Mouse (Mus musculus): ENCODE results near the gene Slc5a2. TPM values are rescaled to one million over a fixed set of nuclear protein-coding genes. Genes with fewer than 3 reads are reported as not detected.

Gene Slc5a2
- polyA plus RNA-seq, 1 experiment from 2014 or later = not detected

DNA sequence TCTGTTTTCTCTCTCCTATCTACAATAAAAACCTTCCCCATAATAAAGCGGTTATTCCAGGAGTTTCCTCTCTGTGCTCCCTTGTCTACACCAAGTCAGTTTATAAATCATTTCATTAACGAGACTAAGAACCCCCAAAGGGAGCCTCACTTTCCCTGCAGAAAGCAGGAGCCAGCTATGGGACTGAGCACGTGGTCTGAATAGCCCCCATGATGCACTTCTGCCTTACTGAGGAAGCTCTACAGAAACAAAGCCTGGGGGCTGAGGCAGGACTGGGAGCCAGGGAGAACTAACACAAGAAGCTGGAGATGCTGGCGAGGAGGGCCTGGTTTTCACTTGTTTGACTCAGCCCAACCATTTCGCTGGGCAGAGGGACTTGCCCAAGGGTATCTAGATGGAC lies 18.6 kb downstream of the Slc5a2 start:
- no peak overlapping the region for H3K4me3 ChIP-seq
- no peak overlapping the region; the same call in 1 of the 2 replicates for H3K27ac ChIP-seq (replicated peaks)
- WGBS = 34% methylated on average over 5 of the region's 5 CpGs
- no peaks in the 10 kb centered on the region for H3K9me3 ChIP-seq
- peaks cover 30% of the 10 kb centered on the region for H3K36me3 ChIP-seq
- peak; percentile 53; the same call in 1 of the 2 replicates for ATAC-seq (ENCODE audit: low read depth)
- no peaks in the 10 kb centered on the region for H3K27me3 ChIP-seq
- no peak overlapping the region for H3K9ac ChIP-seq
- H3K4me1 ChIP-seq (replicated peaks) = peaks cover 21% of the 10 kb centered on the region
- no peak overlapping the region for H3K4me2 ChIP-seq

DNA sequence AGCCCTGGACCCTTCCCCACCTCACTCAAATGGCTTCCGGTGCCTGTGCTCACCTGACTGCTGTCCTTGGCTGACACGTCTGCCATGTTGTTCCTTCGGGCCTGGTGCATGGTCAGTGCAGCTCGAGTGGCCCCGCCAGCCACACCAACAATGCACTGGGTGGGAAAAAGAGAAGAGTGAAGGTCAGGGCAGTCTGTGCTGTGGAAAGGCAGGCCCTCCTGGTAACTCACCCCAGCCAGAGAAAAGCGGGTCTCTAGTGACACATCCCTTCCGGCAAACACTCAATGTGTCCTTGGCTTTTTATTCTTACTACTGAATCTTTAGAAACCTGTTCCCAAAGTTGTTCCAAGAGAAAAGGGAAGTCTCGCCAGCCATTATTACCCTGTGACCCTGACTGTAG lies 19.6 kb downstream of the Slc5a2 start:
- H3K27me3 ChIP-seq = no peaks in the 10 kb centered on the region
- 88% methylated on average over 8 of the region's 8 CpGs for WGBS

DNA sequence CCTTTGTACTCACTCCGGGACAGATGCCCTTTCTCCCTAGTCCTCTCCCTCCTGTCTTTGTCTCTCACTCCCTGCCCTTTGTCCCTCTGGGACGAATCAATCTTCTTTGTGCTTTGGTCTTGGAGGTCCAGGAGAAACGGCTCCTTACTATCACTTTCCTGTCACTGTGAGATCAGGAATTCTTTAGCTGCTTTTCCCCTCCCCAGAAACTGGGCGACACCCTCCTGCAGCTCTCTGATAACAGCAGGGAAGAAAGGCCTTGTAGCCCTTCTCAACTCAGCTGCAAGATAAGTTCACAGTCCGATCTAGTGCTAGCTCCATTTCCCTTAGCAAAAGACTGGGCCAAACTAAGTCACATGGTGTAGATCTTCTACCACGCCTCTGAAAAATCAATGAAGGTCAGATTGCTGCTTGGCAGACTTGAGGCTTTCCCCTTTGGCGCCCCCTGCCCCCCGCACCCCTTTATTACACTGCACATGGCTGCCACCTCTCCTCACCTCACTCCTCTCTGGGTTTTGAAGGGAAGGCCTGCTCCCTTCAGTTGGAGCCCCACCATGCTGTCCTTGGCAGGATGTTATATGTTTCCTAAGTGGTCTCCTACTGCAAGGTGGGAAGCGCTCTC lies 23.6 kb downstream of the Slc5a2 start:
- H3K4me1 ChIP-seq (replicated peaks) = peaks cover 15% of the 10 kb centered on the region
- H3K27me3 ChIP-seq = no peaks in the 10 kb centered on the region
- no peak for ATAC-seq (ENCODE audit: low read depth)
- 17% methylated on average over 9 of the region's 9 CpGs for WGBS
- H3K4me2 ChIP-seq = no peak overlapping the region
- H3K27ac ChIP-seq (replicated peaks) = no peak overlapping the region
- peak overlapping the region; percentile 36; the same call in 1 of the 2 replicates for H3K9ac ChIP-seq
- no peaks in the 10 kb centered on the region for H3K9me3 ChIP-seq
- H3K4me3 ChIP-seq = no peak overlapping the region
- H3K36me3 ChIP-seq = peaks cover 22% of the 10 kb centered on the region

More for the DNA sequence above, 19.6 kb downstream of the Slc5a2 start:
- H3K9ac ChIP-seq = no peak overlapping the region
- H3K4me1 ChIP-seq (replicated peaks) = peaks cover 26% of the 10 kb centered on the region
- no peak for ATAC-seq (ENCODE audit: low read depth)
- no peaks in the 10 kb centered on the region for H3K9me3 ChIP-seq
- no peak overlapping the region for H3K4me2 ChIP-seq
- peaks cover 24% of the 10 kb centered on the region for H3K36me3 ChIP-seq
- H3K4me3 ChIP-seq = no peak overlapping the region
- H3K27ac ChIP-seq (replicated peaks) = no peak overlapping the region

DNA sequence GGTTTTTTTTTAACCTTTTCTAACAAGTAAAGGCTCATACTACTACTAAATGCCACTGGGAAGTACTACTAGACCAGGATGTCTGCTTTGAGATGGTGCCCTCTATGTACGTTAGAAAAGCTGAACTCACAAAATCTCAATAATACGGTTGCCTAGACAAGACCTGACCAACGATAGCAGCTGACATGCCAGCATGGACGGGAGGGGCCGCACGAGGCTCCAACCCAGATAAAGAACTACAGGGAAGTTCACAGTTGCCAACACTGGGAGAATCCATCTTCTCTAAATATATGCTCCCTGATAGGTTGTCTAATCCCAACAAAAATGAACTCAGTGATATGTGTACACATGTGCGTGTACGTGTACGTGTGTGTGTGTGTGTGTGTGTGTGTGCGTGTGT lies 29.3 kb downstream of the Slc5a2 start:
- Histone ChIP-seq H3K4me2 (no peak overlapping the region), H3K4me1 (replicated peaks) (peaks cover 20% of the 10 kb centered on the region), H3K36me3 (0 out of 2 replicates have a peak, but pooled peaks cover 2% of the 10 kb centered on the region), H3K4me3 (no peak overlapping the region), H3K9me3 (no peaks in the 10 kb centered on the region), H3K27me3 (no peaks in the 10 kb centered on the region), H3K9ac (no peak overlapping the region), H3K27ac (replicated peaks) (no peak overlapping the region)
- ATAC-seq (ENCODE audit: low read depth) = no peak
- 95% methylated on average over 10 of the region's 10 CpGs for WGBS

DNA sequence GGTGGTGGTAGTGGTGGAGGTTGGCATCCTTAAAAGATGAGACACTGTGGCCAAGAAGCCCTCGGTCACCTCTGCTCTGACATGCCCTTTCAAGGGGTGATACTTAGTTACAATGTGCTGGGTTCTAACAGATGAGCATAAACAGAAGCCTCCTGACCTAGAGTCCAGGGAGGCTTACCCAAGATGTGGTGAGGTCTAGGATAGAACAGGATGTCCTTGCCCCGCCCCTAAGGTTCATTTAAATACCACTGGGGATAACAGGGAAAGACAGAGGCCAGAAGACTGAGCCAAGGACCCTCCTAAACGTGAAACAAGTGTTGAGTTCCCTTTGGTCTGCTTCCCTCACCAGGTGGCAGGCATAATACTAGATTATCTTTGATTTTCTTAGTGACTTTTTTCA lies 31.1 kb downstream of the Slc5a2 start:
- Histone ChIP-seq H3K4me3 (no peak overlapping the region), H3K36me3 (no peaks in the 10 kb centered on the region), H3K9ac (no peak overlapping the region), H3K4me2 (no peak overlapping the region), H3K4me1 (replicated peaks) (peaks cover 20% of the 10 kb centered on the region), H3K27me3 (no peaks in the 10 kb centered on the region), H3K27ac (replicated peaks) (no peak overlapping the region), H3K9me3 (no peaks in the 10 kb centered on the region)
- no peak for ATAC-seq (ENCODE audit: low read depth)
- WGBS = 71% methylated on average over 3 of the region's 3 CpGs

DNA sequence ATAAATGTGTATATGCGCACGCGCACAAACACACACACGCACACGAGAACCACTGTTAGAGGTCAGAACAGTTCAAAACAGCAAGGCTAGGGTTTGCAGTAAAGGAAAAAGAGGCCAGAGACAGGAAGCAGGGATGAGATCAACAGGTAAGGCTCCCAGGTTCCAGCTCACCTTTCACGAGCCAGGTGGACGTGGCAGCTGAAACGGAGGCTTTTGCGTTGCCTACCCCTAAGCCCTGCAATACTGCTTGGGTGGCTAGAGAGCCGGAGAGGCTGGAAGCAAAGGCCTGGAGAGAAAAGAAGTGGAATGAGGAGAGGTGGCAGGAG lies 31.8 kb downstream of the Slc5a2 start:
- WGBS = 38% methylated on average over 10 of the region's 10 CpGs
- peaks cover 20% of the 10 kb centered on the region for H3K4me1 ChIP-seq (replicated peaks)
- H3K4me2 ChIP-seq = peak overlapping the region; percentile 91
- H3K36me3 ChIP-seq = no peaks in the 10 kb centered on the region
- H3K4me3 ChIP-seq = peak overlapping the region; percentile 78
- no peaks in the 10 kb centered on the region for H3K27me3 ChIP-seq
- peak overlapping the region; percentile 88 for H3K9ac ChIP-seq
- H3K27ac ChIP-seq (replicated peaks) = peak overlapping the region; percentile 79
- H3K9me3 ChIP-seq = no peaks in the 10 kb centered on the region
- no peak for ATAC-seq (ENCODE audit: low read depth)

DNA sequence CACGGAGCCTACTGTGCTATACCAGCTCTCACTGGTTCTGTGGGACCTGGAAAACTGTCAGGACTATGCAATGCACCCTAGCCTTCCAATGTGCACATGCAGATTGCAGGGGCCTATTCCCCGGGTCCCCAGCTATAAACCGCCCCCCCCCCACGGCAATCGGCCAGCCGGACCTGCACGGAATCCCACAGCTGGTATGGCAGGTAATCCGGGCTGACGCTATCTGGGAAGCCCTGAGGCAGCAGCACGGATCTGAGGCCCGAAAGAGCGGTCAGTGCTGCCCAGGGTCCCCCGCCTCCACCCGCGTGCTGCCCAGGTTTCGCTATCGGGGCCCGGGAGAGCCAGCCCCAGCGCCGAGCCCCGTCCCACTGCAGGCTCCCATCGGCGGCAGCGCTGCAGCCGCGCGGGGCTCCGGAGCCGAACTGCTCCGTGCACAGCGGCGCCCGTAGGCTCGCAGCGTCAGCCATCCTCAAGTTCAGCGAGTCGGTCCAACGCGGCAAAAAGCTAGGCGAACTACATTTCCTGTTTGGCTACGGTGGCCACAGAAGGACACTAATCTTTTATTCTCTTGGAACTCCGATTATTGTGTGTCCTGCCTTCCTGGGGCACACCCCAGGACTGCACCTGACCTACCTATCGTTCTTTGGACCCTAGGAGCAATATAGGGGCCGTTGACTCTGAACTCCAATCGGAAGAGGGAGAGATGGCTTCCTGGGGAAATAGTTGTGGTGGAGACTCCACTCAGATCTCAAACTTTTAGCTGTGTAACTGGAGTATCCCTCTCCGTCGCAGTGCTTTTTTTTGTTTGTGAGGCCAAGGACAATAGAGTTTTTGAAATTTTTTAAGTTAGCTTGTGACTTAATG lies 32.4 kb downstream of the Slc5a2 start, which contains the start of gene BC017158:
TSS of gene BC017158 (minus strand) at position 554 of the 864 bp plus-strand sequence.
- 2% methylated on average over 47 of the region's 47 CpGs for WGBS

DNA sequence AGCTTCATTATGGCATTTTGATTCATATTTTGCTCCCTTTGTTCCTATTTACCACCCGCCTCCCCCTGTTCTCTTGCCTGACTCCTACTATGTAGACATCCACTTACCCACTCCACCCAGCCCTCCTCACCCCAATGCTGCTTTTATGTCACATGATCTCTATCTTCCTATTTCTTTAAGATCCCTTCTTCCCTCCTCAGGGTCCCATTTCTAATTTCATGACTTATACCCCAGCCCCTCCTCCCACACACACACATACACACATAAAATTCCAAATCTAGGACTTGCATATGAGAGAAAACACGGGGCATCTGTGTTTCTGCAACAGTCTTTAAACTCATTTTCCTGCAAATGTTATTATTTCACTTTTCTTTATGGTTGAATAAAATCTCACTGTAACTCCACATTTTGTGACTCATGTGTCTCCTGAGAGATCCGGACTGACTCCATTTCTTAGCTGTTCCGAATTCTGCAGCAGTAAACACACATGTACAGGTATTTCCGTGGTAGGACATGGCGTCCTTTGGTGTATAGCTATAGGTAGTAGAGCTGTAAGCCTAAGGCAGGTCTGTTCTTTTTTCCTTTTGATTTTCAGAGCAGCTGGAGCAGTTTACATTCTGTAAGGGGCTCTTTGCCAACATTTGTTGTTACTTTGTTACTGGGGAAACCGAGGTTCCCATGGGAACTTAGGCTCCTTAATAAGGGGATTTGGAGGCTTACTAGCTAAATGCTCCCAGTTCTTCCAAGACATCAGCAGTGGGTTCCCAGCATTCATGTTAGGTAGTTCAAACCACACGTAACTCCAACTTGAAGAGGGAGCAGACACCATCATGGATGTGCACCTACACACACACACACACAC lies 33.3 kb downstream of the Slc5a2 start:
- 79% methylated on average over 8 of the region's 8 CpGs for WGBS
- no peaks in the 10 kb centered on the region for H3K9me3 ChIP-seq
- H3K4me2 ChIP-seq = peak overlapping the region; percentile 91
- no peaks in the 10 kb centered on the region for H3K36me3 ChIP-seq
- H3K9ac ChIP-seq = peak overlapping the region; percentile 88; the same call in 1 of the 2 replicates
- H3K4me1 ChIP-seq (replicated peaks) = peaks cover 20% of the 10 kb centered on the region
- H3K27me3 ChIP-seq = no peaks in the 10 kb centered on the region
- no peak for ATAC-seq (ENCODE audit: low read depth)
- peak overlapping the region; percentile 78 for H3K4me3 ChIP-seq
- no peak overlapping the region for H3K27ac ChIP-seq (replicated peaks)

More for the DNA sequence above, 32.4 kb downstream of the Slc5a2 start, which contains the start of gene BC017158:
- Histone ChIP-seq H3K4me1 (replicated peaks) (peaks cover 20% of the 10 kb centered on the region), H3K27me3 (no peaks in the 10 kb centered on the region), H3K9me3 (no peaks in the 10 kb centered on the region), H3K4me3 (peak within 1 kb of the TSS; percentile 78), H3K4me2 (peak within 1 kb of the TSS; percentile 91), H3K36me3 (no peaks in the 10 kb centered on the region), H3K27ac (replicated peaks) (peak within 1 kb of the TSS; percentile 79), H3K9ac (peak within 1 kb of the TSS; percentile 88)
- peak; percentile 81 for ATAC-seq (ENCODE audit: low read depth)

DNA sequence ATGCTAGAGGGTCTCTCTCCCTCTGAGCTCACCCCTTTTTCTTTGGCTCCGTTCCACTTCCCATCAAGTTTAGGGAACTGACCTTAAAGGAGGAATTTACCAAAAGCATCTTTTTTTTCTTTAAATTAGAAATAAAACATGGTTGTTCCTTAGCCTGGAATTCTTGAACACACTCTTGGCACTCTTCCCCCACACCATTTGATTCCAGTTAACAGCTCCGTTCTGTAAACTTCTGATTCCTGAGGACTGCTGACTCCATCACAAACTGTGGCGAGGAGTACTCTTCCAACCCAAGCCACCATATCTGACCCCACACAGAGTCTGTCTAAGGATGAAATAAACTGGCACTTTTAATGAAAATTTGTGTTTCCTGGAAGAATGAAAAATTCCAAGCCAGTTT lies 35.5 kb downstream of the Slc5a2 start:
- H3K9me3 ChIP-seq = no peaks in the 10 kb centered on the region
- ATAC-seq (ENCODE audit: low read depth) = no peak
- H3K27ac ChIP-seq (replicated peaks) = no peak overlapping the region
- no peak overlapping the region for H3K4me3 ChIP-seq
- no peak overlapping the region for H3K4me2 ChIP-seq
- WGBS = 82% methylated on average over 3 of the region's 3 CpGs
- peaks cover 20% of the 10 kb centered on the region for H3K4me1 ChIP-seq (replicated peaks)
- H3K27me3 ChIP-seq = no peaks in the 10 kb centered on the region
- no peak overlapping the region for H3K9ac ChIP-seq
- no peaks in the 10 kb centered on the region for H3K36me3 ChIP-seq

DNA sequence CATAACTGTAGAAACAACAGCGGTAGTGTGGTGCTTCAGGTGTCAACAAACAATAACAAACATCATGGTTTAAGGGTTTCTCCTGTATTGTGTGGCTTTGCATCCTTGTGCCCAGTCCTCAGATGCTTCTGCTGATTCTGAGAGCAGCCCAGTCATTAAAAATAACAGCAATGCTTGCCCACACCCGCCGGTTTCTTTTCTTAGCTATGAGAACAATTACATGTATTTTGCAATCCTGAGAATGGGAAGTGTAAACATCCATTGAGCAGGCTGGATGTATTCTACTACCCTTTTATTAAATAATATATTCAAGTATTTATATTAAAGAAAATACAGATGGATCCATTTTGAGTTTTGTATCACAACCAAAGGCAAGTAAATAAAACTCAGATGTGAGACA lies 36.7 kb downstream of the Slc5a2 start:
- H3K4me1 ChIP-seq (replicated peaks) = peaks cover 15% of the 10 kb centered on the region
- H3K4me2 ChIP-seq = no peak overlapping the region
- H3K27me3 ChIP-seq = no peaks in the 10 kb centered on the region
- H3K9ac ChIP-seq = no peak overlapping the region
- no peak overlapping the region for H3K4me3 ChIP-seq
- H3K9me3 ChIP-seq = no peaks in the 10 kb centered on the region
- WGBS = 86% methylated on average over 3 of the region's 3 CpGs
- no peaks in the 10 kb centered on the region for H3K36me3 ChIP-seq
- no peak for ATAC-seq (ENCODE audit: low read depth)
- H3K27ac ChIP-seq (replicated peaks) = no peak overlapping the region

DNA sequence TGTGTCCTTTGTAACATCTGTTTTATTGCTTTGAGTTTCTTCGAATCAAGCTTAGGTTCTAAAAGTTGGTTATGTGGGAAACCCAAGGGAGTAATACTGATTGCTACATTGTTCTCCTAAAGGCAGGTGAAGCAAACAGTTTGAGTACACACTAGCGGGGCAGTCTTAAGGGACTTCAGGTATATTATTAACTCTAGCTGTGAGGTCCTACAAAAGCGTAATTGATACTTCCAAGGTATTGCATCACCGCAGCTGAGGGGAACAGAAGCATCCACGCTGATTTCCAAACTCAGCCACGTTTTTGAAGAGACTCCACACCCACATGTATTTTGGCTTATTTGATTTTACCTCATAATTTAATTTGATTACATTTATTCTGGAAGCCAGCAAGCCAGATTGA lies 38.7 kb downstream of the Slc5a2 start:
- WGBS = 77% methylated on average over 6 of the region's 6 CpGs
- ATAC-seq (ENCODE audit: low read depth) = no peak

DNA sequence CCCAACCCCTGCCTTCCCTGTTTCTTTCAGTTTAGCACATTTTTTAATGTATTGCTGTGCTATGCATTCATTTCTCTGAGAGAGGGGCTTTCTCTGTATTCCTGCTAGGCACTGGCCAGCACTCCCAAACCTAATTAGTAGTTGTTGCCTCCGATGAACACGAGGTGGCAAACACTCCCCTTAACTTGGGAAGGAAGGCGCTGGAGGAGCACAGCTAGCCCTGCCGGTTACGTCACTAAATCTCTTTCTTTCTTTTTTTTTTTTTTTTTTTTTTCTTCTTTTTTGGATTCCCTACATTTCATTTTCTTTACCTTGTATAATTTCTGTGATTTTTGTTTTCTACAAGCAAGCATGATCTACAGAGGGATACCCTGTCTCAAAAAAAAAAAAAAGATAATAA lies 39.5 kb downstream of the Slc5a2 start:
- Histone ChIP-seq H3K4me1 (replicated peaks) (no peaks in the 10 kb centered on the region), H3K27ac (replicated peaks) (no peak overlapping the region), H3K36me3 (no peaks in the 10 kb centered on the region), H3K27me3 (no peaks in the 10 kb centered on the region), H3K9ac (no peak overlapping the region), H3K4me3 (no peak overlapping the region), H3K4me2 (no peak overlapping the region), H3K9me3 (no peaks in the 10 kb centered on the region)
- no peak for ATAC-seq (ENCODE audit: low read depth)
- WGBS = 3% methylated on average over 5 of the region's 5 CpGs

More for the DNA sequence above, 38.7 kb downstream of the Slc5a2 start:
- no peak overlapping the region for H3K4me3 ChIP-seq
- no peaks in the 10 kb centered on the region for H3K9me3 ChIP-seq
- no peak overlapping the region for H3K4me2 ChIP-seq
- no peak overlapping the region for H3K27ac ChIP-seq (replicated peaks)
- H3K9ac ChIP-seq = no peak overlapping the region
- H3K4me1 ChIP-seq (replicated peaks) = no peaks in the 10 kb centered on the region
- no peaks in the 10 kb centered on the region for H3K27me3 ChIP-seq
- no peaks in the 10 kb centered on the region for H3K36me3 ChIP-seq

All from neural tube, embryonic 13.5 days (tissue).